Mouse (Mus musculus): ENCODE measurements at regions not wholly inside any gene's neighbourhood (a gene's known extent, or its start where the extent isn't known, plus 50 kb on each side); places are given as distances from the start of the nearest gene placed in this dataset.

DNA sequence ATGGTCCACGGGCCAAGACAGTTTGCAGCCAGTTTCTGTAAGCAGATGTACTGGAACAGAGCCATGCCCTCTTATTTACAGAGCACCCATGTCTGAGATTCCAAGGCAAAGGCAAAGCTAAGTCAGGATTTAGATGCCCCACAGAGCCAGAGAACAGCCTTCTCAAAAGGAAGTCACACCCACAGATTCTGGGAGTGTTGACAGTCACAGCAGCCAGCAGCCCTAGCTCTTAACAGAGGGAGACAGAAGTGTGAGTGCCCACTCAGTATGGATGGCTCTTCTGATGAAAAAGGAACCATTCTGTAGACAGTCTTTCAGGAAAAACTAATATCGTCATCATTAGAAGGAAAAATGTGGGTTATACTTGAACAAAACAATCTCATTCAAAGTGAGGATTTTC is 446.0 kb upstream of the Intu start:
- H3K9ac ChIP-seq (replicated peaks), result no peak overlapping the region
- no peak overlapping the region for H3K27ac ChIP-seq (replicated peaks)
- H3K9me3 ChIP-seq, result no peaks in the 10 kb centered on the region
- H3K4me1 ChIP-seq, result no peaks in the 10 kb centered on the region
- H3K27me3 ChIP-seq, result no peaks in the 10 kb centered on the region
- no peak for ATAC-seq (replicated peaks)
- H3K4me2 ChIP-seq (replicated peaks), result no peak overlapping the region
- no peaks in the 10 kb centered on the region for H3K36me3 ChIP-seq
- H3K4me3 ChIP-seq, result no peak overlapping the region
- WGBS, result 86% methylated on average over 2 of the region's 2 CpGs

DNA sequence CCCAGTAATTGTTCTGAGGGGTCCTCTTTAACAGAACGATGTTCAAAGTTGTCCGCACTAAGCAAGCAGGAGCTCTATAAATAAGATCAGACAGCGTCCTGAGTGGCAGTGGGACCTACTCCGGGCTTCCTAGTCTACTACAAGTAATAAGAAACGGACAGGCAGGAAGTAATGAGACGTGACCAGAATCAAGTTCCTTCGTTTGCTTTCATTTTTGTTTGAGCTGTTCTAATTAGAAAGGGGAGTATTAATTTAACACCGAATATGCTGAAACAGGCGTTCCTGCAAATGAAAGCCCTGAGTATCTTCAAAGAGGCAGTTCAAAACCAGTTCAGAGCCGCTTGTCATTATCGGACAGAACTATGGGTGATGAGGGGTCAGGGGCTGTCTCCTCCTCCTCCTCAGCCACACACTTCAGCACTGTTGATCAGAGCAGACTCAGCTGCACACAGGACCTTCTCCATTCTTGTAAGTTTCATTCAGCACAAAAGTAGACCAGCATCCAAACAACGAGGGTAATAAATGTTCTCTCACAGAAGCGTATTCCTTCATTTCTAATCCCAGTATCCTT is 439.2 kb upstream of the Intu start:
- no peak for ATAC-seq (replicated peaks)
- no peaks in the 10 kb centered on the region for H3K9me3 ChIP-seq
- 36% methylated on average over 13 of the region's 13 CpGs for WGBS
- no peak overlapping the region for H3K4me3 ChIP-seq
- H3K9ac ChIP-seq (replicated peaks), result no peak overlapping the region
- no peaks in the 10 kb centered on the region for H3K36me3 ChIP-seq
- no peaks in the 10 kb centered on the region for H3K27me3 ChIP-seq
- no peak overlapping the region for H3K4me2 ChIP-seq (replicated peaks)
- peaks cover 7% of the 10 kb centered on the region; the same call in 1 of the 2 replicates for H3K4me1 ChIP-seq
- H3K27ac ChIP-seq (replicated peaks), result 0 out of 2 replicates have a peak overlapping the region, but pooled peaks have one; percentile 34

GRCm38 (mm10) chr3:40092765-40093368 is 438.2 kb upstream of the Intu start:
- H3K4me3 ChIP-seq, result no peak overlapping the region
- H3K4me1 ChIP-seq, result peaks cover 7% of the 10 kb centered on the region; the same call in 1 of the 2 replicates
- ATAC-seq (replicated peaks), result peak; percentile 73
- H3K4me2 ChIP-seq (replicated peaks), result no peak overlapping the region
- 0 out of 2 replicates have a peak overlapping the region, but pooled peaks have one; percentile 34 for H3K27ac ChIP-seq (replicated peaks)
- no peaks in the 10 kb centered on the region for H3K9me3 ChIP-seq
- H3K9ac ChIP-seq (replicated peaks), result no peak overlapping the region
- no peaks in the 10 kb centered on the region for H3K36me3 ChIP-seq
- WGBS, result 11% methylated on average over 8 of the region's 8 CpGs
- H3K27me3 ChIP-seq, result no peaks in the 10 kb centered on the region

- Histone ChIP-seq H3K4me1 (peaks cover 7% of the 10 kb centered on the region; the same call in 1 of the 2 replicates), H3K4me3 (no peak overlapping the region), H3K27ac (replicated peaks) (no peak overlapping the region), H3K9ac (replicated peaks) (no peak overlapping the region), H3K27me3 (no peaks in the 10 kb centered on the region), H3K9me3 (no peaks in the 10 kb centered on the region), H3K4me2 (replicated peaks) (no peak overlapping the region), H3K36me3 (no peaks in the 10 kb centered on the region)
- 24% methylated on average over 6 of the region's 6 CpGs for WGBS
- ATAC-seq (replicated peaks), result peak; percentile 49
Measured at GRCm38 (mm10) chr3:40094040-40094439, 437.0 kb upstream of the Intu start.

DNA sequence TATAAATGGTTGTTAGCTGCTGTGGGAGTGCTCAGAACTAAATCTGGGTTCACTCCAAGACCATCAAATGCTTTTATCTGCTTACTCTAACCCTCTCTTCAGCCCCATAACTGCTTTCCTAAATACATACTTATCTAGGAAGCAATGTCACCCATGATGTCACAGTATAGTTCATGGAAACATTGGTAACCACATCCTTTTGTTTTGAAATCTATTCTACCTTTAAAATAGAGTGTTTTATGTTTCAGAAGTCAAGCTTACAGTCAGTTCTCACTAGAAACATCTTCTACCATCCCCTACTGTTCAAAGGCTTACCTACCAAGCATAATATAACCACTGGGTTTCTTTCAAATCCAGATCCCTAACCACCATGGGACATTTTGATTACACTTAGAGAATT is 436.4 kb upstream of the Intu start:
- Histone ChIP-seq H3K27ac (replicated peaks) (no peak overlapping the region), H3K4me2 (replicated peaks) (no peak overlapping the region), H3K4me3 (no peak overlapping the region), H3K27me3 (no peaks in the 10 kb centered on the region), H3K36me3 (no peaks in the 10 kb centered on the region), H3K9ac (replicated peaks) (no peak overlapping the region), H3K9me3 (no peaks in the 10 kb centered on the region), H3K4me1 (peaks cover 7% of the 10 kb centered on the region; the same call in 1 of the 2 replicates)
- no peak for ATAC-seq (replicated peaks)

- Histone ChIP-seq H3K36me3 (no peaks in the 10 kb centered on the region), H3K4me2 (replicated peaks) (no peak overlapping the region), H3K9ac (replicated peaks) (no peak overlapping the region), H3K4me3 (no peak overlapping the region), H3K27ac (replicated peaks) (peak overlapping the region; percentile 32; the same call in 1 of the 2 replicates), H3K4me1 (peaks cover 5% of the 10 kb centered on the region), H3K27me3 (no peaks in the 10 kb centered on the region), H3K9me3 (no peaks in the 10 kb centered on the region)
- peak; percentile 94 for ATAC-seq (replicated peaks)
- WGBS, result 3% methylated on average over 4 of the region's 4 CpGs
Measured at GRCm38 (mm10) chr3:40102698-40103097, 428.4 kb upstream of the Intu start.

GRCm38 (mm10) chr3:40114811-40115210 is 416.3 kb upstream of the Intu start:
- H3K9me3 ChIP-seq, result no peaks in the 10 kb centered on the region
- H3K27me3 ChIP-seq, result no peaks in the 10 kb centered on the region
- H3K36me3 ChIP-seq, result no peaks in the 10 kb centered on the region
- H3K4me3 ChIP-seq, result no peak overlapping the region
- ATAC-seq (replicated peaks), result no peak
- H3K4me1 ChIP-seq, result peaks cover 7% of the 10 kb centered on the region
- H3K4me2 ChIP-seq (replicated peaks), result no peak overlapping the region
- 52% methylated on average over 4 of the region's 4 CpGs for WGBS
- no peak overlapping the region for H3K27ac ChIP-seq (replicated peaks)
- H3K9ac ChIP-seq (replicated peaks), result no peak overlapping the region

GRCm38 (mm10) chr3:40118551-40118950 is 412.5 kb upstream of the Intu start:
- H3K4me3 ChIP-seq, result no peak overlapping the region
- no peak for ATAC-seq (replicated peaks)
- no peak overlapping the region for H3K9ac ChIP-seq (replicated peaks)
- WGBS, result 72% methylated on average over 3 of the region's 3 CpGs
- H3K4me1 ChIP-seq, result peaks cover 13% of the 10 kb centered on the region
- H3K27me3 ChIP-seq, result no peaks in the 10 kb centered on the region
- H3K4me2 ChIP-seq (replicated peaks), result no peak overlapping the region
- no peaks in the 10 kb centered on the region for H3K9me3 ChIP-seq
- no peaks in the 10 kb centered on the region for H3K36me3 ChIP-seq
- H3K27ac ChIP-seq (replicated peaks), result no peak overlapping the region

DNA sequence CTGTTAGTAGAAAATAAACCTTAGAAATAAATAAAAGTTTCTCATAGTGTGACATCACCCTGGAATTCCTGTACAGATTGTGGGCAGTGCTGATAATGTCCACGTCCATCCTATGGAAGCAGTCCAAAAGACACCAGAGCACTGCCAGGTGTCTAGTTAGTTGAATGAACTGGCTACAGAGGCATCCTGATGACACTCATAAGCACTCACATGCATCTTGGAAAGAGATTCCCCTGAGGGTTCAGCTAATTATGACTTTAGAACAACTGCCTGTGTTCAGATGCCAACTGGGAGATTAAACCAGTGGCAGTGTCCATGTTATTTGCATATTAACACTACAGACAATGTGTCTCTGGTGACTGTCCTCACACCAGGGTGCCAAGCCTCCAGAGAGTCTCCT is 411.6 kb upstream of the Intu start:
- Histone ChIP-seq H3K36me3 (no peaks in the 10 kb centered on the region), H3K9ac (replicated peaks) (no peak overlapping the region), H3K4me1 (peaks cover 13% of the 10 kb centered on the region), H3K9me3 (no peaks in the 10 kb centered on the region), H3K27ac (replicated peaks) (no peak overlapping the region), H3K4me3 (no peak overlapping the region), H3K4me2 (replicated peaks) (no peak overlapping the region), H3K27me3 (no peaks in the 10 kb centered on the region)
- 29% methylated on average over 1 of the region's 1 CpGs for WGBS
- no peak for ATAC-seq (replicated peaks)

GRCm38 (mm10) chr3:40120298-40120875 is 410.7 kb upstream of the Intu start:
- H3K9ac ChIP-seq (replicated peaks), result no peak overlapping the region
- no peak overlapping the region for H3K4me3 ChIP-seq
- ATAC-seq (replicated peaks), result peak; percentile 88
- no peaks in the 10 kb centered on the region for H3K36me3 ChIP-seq
- no peaks in the 10 kb centered on the region for H3K9me3 ChIP-seq
- 18% methylated on average over 4 of the region's 4 CpGs for WGBS
- peaks cover 13% of the 10 kb centered on the region for H3K4me1 ChIP-seq
- no peaks in the 10 kb centered on the region for H3K27me3 ChIP-seq
- no peak overlapping the region for H3K27ac ChIP-seq (replicated peaks)
- no peak overlapping the region for H3K4me2 ChIP-seq (replicated peaks)

DNA sequence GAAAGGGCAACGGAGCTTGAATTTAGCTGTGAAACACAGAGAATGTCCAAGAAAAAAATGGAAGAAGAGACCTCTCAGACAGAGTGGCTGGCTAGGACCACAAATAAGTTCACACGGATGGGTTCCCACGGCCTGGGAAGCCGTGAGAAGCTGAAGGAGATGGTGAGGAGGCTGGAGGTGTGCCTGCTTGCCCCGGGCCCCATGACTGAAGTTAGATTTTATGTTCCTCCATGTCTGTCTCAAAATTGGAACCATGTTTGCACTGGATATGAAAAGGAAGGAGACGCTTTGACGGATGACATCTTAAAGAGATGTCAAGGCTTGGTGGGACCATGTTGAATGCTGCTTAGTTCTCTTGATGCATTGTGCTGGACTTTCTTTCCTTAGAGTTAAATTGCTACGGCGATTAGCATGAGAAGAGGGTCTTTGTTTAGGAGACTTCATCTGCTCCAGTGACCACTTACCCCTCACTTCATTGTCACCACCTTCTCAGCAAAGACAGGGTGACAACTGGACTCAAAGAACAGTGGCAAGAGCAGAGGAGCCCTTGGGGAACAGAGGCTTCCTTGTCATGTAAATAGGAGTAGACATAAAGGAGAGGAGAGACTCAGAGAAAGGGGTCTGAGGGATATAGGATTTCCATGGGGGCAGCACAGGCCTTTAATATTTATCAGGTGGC is 407.4 kb upstream of the Intu start:
- no peak overlapping the region for H3K4me2 ChIP-seq (replicated peaks)
- WGBS, result 50% methylated on average over 9 of the region's 9 CpGs
- ATAC-seq (replicated peaks), result no peak
- no peak overlapping the region for H3K27ac ChIP-seq (replicated peaks)
- H3K36me3 ChIP-seq, result no peaks in the 10 kb centered on the region
- no peaks in the 10 kb centered on the region for H3K27me3 ChIP-seq
- peaks cover 13% of the 10 kb centered on the region for H3K4me1 ChIP-seq
- H3K4me3 ChIP-seq, result no peak overlapping the region
- no peak overlapping the region for H3K9ac ChIP-seq (replicated peaks)
- H3K9me3 ChIP-seq, result no peaks in the 10 kb centered on the region

- WGBS, result 92% methylated on average over 2 of the region's 2 CpGs
- Histone ChIP-seq H3K9ac (replicated peaks) (no peak overlapping the region), H3K27ac (replicated peaks) (no peak overlapping the region), H3K4me1 (no peaks in the 10 kb centered on the region), H3K27me3 (no peaks in the 10 kb centered on the region), H3K4me2 (replicated peaks) (no peak overlapping the region), H3K4me3 (no peak overlapping the region), H3K36me3 (no peaks in the 10 kb centered on the region), H3K9me3 (no peaks in the 10 kb centered on the region)
- no peak for ATAC-seq (replicated peaks)
Measured at GRCm38 (mm10) chr3:40126903-40127302, 404.2 kb upstream of the Intu start.

All from forebrain, embryonic 15.5 days (tissue).